Mouse (Mus musculus) kidney, postnatal 10 days (tissue): Measurements from ENCODE around the gene Nmt1.
A peak's percentile ranks its signal among the peaks of the same experiment; 100 is the strongest.

ENCODE experiments used
- DNase-seq: peaks from one replicate; pipeline ENCODE4 v3.0.0; 2021; ENCODE audit warnings: mixed read lengths

Nmt1 gene

DNA sequence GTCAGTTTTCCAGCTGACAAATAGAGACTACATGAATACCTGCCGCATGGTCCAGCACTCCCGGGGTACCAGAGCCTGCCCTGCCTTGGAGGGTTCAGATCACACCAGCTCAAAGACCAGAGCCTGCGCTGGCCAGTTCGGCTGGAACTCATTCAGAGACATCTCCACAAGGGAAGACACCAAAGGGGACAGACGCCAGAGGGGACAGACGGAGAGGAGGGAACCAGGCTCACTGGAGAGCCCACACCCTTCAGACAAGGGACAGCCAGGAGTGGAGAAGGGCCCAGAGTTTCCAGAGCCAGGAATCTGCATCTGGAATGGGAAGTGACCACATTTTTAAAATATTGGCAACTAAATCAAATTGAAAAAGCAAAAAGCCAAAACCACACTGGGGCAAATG, 53.6 kb downstream of the Nmt1 start:
- DNase-seq = no peak

DNA sequence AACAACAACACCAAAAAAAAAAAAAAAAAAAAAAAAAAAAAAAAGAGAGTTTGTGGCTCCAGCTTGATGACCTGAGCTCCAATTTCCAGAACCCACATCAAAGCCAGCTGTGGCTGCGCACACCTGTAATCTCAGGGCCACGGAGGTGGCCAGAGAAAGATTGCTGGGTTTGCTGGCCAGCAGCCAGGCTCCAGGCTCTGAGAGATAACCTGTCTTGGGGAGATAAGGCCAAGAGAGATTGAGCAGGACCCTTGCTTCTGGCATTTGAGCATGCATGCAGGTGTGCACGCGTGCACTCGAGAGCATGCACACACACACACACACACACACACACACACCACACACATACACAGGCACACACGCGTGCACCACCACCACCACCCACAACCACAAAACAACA, 65.3 kb downstream of the Nmt1 start:
- no peak for DNase-seq

DNA sequence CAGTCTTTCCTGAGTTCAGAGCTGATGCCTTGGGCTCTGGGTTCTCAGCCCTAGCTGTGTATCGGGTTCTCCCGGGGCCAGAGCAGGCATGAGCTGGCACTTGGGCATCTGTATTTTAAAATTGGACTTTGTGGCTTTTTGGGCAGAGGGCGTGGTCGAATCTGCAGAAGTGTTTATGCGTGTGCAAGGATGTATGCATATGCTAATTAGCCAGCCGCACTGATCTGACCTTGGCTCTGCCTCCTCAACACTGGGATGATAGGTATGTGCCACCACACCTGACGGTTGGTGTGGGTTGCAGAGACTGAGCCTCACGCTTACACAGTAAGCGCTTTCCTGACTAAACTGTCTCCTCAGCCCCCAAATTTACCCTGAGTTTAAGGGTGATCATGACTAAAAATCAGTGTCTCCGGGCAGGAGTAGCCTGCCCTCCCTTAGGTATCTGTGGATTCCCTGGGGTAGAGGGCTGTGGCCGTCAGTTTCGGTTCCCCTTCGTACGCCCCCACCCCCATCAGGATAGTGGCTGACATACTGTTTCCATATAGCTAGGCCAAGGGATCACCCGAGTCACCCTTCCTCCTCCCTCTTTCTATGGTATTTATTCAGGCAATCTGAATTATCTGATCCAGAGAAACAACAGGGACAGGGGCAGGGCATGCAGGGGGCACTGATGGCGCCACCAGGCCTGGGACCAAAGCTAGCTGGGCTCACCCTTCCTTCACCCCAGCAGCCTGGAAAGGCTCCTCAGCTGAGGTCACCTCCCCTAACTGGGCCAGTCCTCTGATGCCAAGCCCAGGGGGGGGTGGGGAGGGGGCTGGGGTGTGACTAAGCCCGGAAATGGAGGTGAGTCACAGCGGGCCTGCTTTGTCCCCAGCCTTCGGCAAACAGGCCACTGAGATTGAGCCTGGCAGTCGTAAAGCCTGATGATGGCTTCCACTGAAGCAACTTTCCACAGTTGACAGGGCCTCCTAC, 66.2 kb downstream of the Nmt1 start:
- DNase-seq = peak; percentile 26

DNA sequence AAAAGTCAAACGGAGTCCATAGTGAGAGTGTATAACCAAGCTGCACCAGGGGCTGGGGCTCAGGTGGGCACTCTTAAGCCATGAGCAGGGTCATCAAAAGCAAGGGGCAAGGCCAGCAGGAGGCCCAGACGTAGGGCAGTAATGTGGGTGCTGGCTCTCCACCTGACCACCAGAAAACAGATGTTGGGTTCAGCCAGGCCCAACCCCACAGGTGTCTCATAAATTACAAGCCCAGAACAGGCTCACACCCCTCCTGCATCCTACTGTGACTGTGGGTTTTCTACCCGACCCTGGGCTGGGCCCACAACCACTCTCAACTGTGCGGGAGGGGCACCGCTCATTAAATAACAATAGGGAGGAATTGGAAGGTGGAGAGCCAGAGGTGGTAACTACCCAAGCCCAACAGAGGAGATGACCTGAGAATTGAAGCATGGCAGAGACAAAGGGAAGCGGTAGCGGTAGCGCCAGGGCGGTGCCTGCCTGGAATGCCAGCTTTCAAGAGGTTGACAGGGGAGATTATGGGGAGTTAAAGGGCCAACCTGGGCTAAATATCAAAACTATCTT, 67.2 kb downstream of the Nmt1 start:
- no peak for DNase-seq

DNA sequence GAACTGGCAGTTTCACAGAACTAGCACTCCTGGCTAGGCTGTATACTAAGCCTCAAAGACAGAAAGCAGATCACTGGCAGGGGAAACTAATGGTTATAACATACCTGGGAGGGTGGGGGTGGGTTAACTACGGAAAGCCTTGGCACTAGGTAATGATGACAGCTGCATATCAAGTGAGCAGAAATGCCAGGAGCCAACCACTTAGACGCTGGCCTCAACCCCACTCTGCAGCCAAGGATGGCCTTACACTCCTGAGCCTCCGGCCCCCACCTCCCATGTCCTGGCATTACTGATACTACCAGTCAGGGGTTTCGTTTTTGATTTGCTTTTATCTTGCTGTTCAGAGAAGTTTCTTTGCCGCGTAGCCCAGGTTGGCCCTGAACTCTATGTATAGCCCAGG, 67.8 kb downstream of the Nmt1 start:
- no peak for DNase-seq

DNA sequence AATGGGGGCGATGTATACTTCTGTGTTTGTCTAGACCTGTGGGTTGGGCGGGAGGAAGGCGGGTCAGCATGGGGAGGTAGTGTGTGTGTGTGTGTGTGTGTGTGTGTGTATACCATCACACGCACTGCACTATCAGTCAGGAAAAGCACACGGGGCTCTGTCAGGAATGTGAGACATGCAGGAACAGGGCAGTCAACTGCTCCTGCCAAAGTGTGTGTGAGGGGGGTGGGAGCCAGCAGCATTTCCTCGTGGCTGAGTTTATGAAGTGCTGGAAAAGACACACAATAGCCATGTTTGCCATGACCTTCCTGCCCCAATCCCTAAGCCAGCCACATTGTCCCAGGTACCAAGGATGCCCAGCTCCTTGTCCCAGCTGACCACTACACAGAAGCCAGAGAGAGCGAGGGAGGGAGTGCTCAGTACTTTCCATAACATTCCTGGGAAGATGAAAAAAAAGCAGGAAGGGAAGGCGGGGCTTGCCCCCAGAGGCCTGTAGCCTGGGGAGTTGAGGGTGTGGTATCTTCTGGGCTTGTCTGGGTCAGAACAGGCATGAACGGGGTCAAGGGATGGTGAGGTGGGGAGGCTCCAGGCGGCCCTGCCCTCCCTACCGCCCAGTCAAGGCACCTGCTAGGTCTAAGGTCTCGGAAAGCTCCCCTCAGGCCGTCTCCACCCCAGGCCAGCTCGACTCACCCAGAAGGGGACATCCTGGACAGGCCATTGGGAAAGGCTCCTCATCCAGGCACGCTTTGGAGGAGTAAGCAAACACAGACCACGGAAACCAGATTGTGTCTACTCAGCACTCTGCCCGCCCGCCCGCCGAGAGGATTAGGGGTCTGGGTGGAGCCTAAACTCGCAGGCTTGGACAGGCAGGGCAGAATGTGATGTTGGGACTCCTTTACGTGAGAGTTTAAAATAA, 69.2 kb downstream of the Nmt1 start:
- peak; percentile 46 for DNase-seq

DNA sequence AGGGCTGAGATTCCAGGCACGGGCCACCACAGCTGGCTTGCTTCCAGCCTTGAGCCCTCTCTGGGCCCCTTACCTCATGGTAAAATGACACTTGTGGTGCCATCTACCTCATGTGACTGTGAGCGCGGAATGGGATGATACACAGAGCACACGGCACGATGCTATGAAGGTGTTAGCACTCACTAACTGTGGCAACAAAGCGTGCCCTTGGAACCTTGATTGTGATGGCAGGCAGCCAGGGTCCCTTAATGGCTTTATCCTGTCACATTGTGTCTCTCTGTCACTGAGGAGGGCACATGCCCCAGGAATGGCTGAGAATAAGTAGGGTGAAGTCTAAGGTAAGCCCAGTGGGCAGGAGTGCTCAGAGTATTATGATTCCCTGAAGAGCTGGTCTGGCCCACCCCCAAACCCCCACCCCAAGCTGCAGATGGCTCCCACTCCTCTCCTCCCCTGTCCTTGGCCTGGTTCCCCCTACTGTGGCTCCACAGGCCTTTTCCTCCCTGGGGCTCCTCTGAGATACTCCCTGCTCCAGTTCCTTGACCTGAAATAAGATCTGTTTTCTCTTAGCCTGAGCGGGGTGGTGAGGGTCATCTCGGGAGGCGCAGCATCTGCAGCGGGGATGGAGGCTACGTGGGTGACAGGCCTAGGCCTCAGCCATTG, 70.7 kb downstream of the Nmt1 start:
- peak; percentile 44 for DNase-seq

DNA sequence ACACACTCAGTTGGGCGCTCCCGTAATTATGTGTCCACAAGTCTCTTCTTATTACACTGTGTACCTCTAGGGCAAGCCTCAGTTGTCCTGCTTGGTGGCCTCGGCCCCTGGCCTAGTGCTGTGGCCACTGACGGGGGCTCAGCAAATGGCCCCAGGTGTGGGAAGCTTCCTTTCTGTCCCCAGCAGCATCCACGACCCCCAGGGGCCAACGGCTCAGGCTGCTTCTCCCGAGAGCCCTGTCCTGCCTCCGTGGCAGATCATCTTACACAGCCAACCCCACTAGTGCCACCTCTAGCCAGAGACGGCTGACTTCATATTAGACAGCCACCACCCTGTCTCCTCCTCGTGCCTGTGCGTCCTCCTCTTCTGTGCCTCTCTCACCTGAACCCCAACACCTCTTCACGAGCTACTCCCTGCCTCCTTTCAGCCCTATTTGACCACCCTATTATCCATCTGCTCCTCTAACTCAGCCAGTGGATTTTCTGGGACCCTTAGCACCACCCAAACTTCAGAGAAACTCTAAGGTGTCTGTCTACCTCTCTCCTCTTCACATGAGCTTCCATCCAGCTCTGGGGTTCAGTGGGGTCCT, 71.5 kb downstream of the Nmt1 start:
- no peak for DNase-seq

DNA sequence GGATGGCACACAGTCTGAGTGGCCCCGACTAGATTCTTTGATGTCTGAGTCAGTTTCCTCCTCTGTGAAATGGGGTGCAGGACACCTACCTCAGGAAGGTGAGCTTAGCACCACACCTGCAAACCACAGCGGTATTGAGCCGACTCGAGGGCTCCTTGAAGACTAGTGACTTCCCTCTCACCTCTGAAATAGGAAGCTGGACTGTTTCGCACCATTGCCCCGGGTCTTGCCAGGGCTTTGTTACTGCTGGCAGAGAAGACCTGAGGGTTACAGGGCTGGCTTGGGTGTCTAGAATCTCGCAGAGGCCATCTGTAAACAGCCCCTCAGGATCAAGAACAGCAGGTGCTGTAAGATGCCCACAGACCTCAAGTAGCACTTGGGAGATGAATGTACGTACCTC, 72.4 kb downstream of the Nmt1 start:
- DNase-seq = peak; percentile 19

DNA sequence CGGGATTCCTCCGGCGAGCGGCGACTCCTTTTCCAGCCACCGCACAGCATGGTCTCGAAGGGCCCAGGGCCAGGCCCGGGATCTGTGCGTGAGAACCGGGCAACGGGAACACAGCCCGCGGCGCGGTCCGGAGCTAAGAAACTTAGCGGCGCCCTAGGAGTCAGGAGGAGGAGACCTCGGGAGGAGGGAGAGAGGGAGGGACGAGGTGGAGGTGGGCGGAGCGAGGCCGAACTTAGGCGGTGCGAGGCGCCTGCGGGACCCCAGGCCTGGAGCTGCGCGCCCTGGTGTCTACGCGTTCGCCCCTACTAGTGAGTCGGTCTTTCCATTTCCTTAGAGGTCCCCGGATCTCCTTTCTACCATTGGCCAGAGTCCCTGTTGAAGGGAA, 73.5 kb downstream of the Nmt1 start, which contains the start of the genes Plcd3 and Acbd4:
Gene Plcd3, minus strand, starts transcription at position 178 of the 385 bp plus-strand sequence.
Gene Acbd4, plus strand, starts transcription at position 202 of the 385 bp plus-strand sequence.
- DNase-seq = peak; percentile 92

DNA sequence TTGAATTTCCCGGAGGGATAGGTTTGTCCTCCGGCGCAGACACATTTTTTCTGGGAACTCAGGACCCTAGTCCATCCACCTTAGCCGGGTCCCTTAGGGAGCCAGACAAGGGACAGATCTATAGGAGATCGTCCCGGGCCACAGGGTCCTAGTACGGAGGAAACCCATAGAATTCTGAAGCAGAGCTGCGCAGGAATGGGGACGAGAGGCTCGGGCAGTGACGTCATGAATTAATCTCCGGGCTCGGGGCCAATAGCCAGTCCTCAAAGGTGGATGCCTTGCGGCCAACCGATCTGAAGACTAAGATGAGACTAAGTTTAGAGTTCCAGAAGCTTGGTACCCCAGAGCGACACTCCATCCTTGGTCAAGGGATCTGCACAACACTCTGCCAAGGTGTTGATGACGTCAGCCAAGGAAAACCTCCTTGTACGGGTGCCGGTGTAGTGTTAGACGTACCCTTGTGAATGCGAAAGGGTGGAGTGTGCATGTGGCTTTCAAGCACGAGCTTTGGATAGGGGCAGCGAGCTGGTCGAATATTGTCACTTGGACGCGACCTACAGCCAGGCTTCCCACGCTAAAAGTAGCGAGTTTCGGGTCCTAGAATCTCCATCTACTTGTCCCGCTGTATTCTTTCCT, 74.0 kb downstream of the Nmt1 start:
- peak; percentile 82 for DNase-seq

DNA sequence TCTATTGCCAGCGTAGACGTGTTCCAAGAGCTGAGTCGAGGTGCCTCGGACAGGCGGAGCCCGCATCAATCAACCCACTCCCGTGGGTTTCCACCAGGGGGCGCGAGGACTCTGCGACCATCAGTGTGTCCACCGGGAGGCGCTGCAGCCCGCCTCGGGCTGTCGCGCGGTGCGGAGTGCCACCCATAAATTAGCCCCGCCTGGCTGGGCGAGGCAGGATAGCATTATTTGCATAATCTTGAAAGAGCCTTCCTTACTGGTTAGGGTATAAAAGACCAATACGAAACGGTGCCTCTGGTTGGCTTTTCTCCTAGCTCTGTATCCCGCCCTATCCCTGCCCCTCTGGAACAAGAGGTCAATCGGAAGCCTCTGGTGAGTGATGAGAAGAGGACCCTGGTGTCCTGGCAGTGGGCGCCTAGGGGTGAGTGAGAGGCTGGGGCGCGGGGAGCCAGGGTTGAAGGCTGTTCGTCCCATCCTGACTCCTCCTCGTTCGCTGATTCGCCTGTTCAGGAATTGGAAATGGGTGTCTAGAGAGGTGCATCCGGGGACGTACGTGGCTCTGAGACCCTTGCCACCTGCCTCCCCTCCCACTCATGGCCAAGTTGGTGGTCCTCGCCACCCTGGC, 74.8 kb downstream of the Nmt1 start:
- peak; percentile 97 for DNase-seq

DNA sequence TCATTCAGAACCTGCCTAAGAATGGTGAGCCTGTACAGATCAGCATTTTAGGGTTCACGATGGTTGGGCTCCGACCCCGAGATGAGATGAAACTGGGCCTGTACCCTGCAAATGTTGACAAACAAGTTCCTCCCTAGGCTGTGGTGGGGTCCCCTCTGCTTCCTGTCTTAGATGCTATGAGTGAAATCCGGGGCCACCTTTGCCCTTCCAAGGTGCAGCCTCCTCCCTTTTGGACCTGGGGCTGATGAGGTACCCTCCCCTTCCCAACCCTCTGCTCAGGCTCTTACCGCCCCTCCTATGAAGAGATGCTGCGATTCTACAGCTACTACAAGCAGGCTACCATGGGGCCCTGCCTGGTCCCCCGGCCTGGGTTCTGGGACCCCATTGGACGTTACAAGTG, 75.6 kb downstream of the Nmt1 start:
- DNase-seq = peak; percentile 32

DNA sequence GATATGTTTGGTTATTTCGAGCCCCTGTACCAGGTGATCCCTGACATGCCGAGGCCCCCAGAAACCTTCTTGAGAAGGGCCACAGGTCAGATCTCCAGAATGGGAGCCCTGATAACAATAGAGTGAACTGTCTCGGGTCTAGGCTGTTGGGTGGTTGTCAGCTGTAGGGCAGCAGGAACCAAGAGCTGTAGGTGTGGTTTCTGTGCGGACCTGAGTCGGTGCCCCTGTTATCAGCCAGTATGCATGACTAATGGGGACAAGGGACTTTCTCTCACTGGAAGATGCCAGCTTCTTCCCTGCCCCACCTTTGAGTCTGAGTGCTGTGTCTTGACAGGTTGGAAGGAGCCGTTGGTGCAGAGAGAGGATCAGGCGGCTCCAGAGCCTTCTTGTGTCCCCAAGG, 76.5 kb downstream of the Nmt1 start:
- DNase-seq = peak; percentile 12

DNA sequence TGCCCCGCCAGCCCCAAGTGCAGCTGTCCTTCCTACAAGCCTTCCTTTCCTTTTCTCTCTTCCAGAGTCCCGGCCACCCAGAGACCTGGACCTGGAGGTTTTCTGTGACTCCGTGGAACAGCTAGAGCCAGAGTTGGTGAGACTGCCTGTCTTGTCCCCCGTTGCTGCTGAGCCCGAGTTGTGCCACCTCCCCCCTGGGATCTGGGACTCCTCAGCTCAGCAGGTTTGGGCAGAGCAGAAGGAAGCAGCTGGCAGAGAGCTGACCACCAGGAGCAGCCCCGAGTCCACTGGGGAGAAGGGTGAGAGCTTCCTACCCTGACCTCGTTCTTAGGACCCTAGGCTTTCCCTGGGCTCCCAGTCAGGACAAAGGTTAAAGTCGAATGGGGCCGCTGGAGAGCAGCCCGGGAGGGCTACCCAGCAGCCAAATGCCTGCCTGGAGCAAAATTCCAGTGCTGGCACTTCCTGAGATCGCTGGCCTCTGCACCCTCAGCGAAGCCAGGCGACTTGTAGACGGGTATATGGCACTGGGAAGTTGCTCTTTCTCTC, 77.3 kb downstream of the Nmt1 start:
- peak; percentile 75 for DNase-seq

DNA sequence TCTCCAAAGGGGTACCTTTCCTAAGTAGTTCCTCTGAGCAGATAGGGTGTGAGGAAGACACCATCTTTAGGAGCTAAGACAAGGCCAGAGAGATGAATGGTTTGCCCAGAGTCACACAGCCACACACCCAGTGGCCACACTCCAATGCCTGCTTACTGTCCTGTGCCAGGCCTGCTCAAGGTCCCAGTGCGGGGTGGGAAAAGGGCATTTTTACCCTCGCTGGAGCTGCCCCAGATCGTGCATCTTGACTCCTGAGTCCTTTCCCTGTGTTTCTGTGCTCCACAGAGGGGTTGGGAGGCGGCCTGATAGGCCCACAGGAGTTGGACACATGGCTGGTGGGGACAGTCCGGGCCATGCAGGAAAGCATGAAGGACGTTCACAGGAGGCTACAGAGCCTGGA, 77.8 kb downstream of the Nmt1 start:
- DNase-seq = peak; percentile 12

DNA sequence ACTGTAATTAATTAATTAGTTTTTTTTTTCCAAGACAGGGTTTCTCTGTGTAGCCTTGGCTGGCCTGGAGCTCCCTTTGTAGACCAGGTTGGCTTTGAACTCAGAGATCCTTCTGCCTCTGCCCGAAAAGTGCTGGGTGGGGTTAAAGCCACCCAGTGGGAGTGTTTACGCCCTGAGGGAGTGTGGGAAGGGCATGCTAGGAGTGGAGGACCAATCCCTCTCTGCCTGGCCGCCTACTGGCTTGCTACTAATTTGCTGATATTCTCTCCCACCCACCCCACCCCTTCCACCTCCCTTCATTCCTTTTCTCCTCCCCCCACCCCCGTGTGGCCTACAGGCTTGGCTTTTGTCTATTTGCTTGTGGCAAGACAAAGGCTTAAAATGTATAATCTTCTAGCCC, 78.4 kb downstream of the Nmt1 start:
- DNase-seq = peak; percentile 9

DNA sequence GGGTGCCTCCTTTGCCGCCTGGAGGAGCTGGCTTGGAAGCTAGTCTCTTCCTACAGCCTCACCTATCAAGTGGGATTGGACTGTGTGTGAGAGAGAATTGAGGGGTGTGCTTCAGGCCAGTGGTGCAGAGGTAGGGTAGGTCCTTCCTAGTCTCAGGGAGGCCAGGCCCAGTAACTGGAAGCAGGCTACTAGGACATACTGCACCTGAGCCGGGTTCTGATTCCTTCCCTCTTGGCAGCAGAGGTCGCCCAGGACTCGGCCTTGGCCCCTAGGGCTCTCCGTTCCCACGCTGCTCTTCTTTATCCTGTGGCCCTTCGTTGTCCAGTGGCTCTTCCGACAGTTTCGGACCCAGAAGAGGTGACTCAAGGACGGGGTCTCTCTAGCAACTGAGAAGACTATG, 83.3 kb downstream of the Nmt1 start:
- DNase-seq = peak; percentile 37

DNA sequence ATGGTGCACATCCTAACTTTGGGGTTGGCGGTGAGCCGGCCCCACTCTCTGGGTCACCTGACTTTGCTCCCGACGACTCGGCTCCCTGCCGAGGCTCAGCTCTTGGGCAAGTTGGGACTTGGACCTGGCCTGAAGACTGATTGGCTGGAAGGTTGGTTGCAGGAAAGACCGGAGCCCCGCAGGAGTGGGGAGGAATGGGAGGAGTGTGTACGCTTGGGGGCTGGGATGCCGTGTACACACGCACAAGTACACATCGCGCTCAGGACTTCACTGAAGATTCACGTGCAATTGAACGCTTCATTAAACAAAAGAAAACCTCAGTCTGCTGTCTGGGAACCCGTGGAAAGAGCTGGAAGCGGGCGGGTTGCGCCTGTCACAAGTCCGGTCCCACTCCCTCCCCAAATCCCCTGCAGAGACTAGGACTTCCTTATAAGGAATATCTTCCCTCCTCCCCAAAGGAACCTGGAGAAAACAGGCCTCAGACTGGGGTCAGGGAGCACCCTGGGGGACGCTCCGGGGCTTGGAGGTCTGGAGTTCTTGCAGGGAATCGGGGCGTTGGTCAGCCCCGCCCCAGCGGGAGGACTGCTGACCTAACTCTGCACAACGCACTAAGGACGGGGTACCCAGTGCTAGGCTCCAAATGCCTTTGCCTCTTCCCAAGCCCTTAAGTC, 84.0 kb downstream of the Nmt1 start:
- peak; percentile 87 for DNase-seq

DNA sequence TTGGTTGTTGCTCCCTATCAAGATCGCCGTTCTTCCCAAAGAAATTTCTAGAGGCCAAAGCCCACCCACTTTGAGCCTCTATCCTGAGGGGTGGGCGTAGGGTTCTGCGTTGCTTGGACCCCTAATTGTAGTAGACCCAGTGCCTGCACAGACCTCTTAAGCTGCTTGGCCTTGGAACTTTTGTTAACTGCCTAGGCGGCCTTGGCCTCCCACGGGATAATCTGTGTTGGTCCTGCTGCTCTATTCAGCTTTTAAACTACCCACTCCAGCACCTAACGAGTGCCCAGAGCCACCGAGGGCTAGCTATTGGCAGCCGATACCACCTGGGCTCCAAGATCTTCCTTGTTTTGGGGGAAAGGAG, 84.5 kb downstream of the Nmt1 start:
- DNase-seq = no peak
